Mouse (Mus musculus) midbrain, embryonic 11.5 days (tissue): ENCODE measurements at regions not wholly inside any gene's neighbourhood (a gene's known extent, or its start where the extent isn't known, plus 50 kb on each side); places are given as distances from the start of the nearest gene placed in this dataset.
"Not testable (repeated sequence)": the region's sequence is repeated elsewhere in the genome, so short reads cannot be mapped to it uniquely, and the experiment has no call there.

Source experiments
- ATAC-seq: fragments of 200-750 bp; cut with Nextera tagmentation; 2 replicates; pipeline ENCODE4 v1.8.0; 2017; ENCODE audit warnings: moderate TSS enrichment, moderate library complexity; ENCODE audit not compliant: low FRiP score
- DNase-seq: peaks from one replicate; pipeline ENCODE4 v3.0.0; 2015; ENCODE audit warnings: low spot score; ENCODE audit errors: missing footprints
- H3K27ac ChIP-seq: fragments of 300-500 bp; sonication (generic); 2 replicates; pipeline ENCODE4 v1.5.1; 2014; ENCODE audit warnings: low read depth, low read length
- H3K27me3 ChIP-seq: fragments of 300-500 bp; sonication (generic); 2 replicates; pipeline ENCODE4 v1.6.1; 2014; ENCODE audit warnings: mild to moderate bottlenecking, low read length, moderate library complexity, mixed read lengths; ENCODE audit not compliant: control insufficient read depth, insufficient read depth
- H3K36me3 ChIP-seq: fragments of 300-500 bp; sonication (generic); 2 replicates; pipeline ENCODE4 v1.6.1; 2014; ENCODE audit warnings: mild to moderate bottlenecking, low read length, moderate library complexity, mixed read lengths; ENCODE audit not compliant: control insufficient read depth, insufficient read depth
- H3K4me1 ChIP-seq: fragments of 300-500 bp; sonication (generic); 2 replicates; pipeline ENCODE4 v1.6.1; 2014; ENCODE audit warnings: low read length; ENCODE audit not compliant: control insufficient read depth, insufficient read depth
- H3K4me2 ChIP-seq: fragments of 300-500 bp; sonication (generic); 2 replicates; pipeline ENCODE4 v1.6.1; 2014; ENCODE audit warnings: mild to moderate bottlenecking, moderate library complexity
- H3K4me3 ChIP-seq: fragments of 300-500 bp; sonication (generic); 2 replicates; pipeline ENCODE4 v1.5.1; 2014; ENCODE audit warnings: low read depth, low read length
- H3K9ac ChIP-seq: fragments of 300-500 bp; sonication (generic); 2 replicates; pipeline ENCODE4 v1.6.1; 2014; ENCODE audit warnings: low read length
- H3K9me3 ChIP-seq: fragments of 300-500 bp; sonication (generic); 2 replicates; pipeline ENCODE4 v1.6.1; 2016; ENCODE audit warnings: low read length; ENCODE audit not compliant: control insufficient read depth
- WGBS: fragments of 180-500 bp; shearing (Covaris S2); extraction: QIAGEN DNeasy Blood & Tissue Kit; methylation state at CpG from one replicate; pipeline ENCODE4 v1.1.7; 2014; 5-methylcytosine and 5-hydroxymethylcytosine counted together

DNA sequence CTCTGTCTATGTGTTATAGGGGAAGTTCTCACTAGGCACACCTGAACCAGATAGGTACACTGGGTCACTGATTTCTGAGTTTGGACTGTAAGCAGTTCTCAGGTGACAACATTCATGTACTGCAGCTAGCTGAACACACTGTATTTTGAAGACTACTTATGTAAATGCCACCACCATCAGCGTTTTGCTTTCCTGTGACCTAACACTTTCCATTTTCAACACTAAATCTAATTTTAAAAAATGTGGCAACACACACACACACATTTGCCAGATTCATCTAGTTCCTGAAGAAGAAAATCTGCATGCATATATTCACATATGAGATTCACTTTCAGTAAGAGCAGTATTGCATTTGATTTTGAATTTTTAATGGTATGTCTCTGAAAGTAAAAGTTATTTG is 96.0 kb upstream of the Gnai1 start:
- H3K9me3 ChIP-seq: no peaks in the 10 kb centered on the region
- H3K9ac ChIP-seq: no peak overlapping the region
- ATAC-seq (no peak), DNase-seq (no peak)
- no peak overlapping the region for H3K4me2 ChIP-seq
- no peak overlapping the region for H3K27ac ChIP-seq
- WGBS: 94% methylated on average over 1 of the region's 1 CpGs
- no peaks in the 10 kb centered on the region for H3K27me3 ChIP-seq
- no peaks in the 10 kb centered on the region for H3K4me1 ChIP-seq
- no peak overlapping the region for H3K4me3 ChIP-seq
- H3K36me3 ChIP-seq: no peaks in the 10 kb centered on the region

DNA sequence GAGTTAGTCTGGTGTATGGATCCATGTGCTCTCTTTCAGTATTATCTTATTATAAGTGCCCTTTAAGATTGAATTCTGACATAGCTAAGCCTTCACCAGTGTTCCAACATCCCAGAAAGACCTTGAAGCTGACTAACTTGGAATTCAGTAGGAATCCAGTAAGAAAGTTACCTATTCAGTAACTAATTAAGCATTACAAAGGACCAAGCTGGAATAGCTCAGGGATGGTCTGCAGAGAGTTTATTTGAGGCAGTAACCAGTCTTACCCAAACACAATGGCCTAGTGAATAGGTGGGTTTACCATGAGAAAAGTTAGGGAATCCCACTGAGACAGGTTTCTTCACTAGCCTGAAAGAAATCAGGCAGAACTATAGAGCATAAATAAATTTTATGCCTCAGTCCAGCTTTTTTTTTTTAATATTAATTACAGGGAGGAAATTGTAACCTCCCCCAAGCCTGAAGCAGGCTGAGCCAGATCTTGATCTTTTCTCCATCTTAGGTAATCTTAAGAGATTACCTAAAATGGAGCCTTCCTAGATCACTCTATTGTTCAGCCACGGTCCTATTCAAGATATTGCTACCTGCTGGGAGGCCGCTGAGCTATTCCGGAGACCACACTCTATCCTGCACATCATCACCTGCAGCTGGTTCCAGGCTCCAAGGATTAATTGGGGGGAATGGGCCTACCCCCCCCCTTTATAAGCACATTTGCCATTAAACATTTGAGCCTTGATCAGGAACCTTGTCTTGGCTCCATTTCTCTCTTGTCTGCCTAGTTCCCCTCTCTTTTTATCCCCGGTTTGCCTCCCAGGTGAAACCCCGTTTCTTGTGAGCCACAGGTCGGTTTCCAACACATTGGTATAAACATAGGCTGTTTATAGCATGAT is 93.0 kb upstream of the Gnai1 start:
- not testable (repeated sequence) for H3K27ac ChIP-seq, ATAC-seq, H3K27me3 ChIP-seq, H3K36me3 ChIP-seq, DNase-seq, H3K9me3 ChIP-seq, H3K9ac ChIP-seq, H3K4me3 ChIP-seq, H3K4me1 ChIP-seq, H3K4me2 ChIP-seq
- 65% methylated on average over 6 of the region's 6 CpGs for WGBS

DNA sequence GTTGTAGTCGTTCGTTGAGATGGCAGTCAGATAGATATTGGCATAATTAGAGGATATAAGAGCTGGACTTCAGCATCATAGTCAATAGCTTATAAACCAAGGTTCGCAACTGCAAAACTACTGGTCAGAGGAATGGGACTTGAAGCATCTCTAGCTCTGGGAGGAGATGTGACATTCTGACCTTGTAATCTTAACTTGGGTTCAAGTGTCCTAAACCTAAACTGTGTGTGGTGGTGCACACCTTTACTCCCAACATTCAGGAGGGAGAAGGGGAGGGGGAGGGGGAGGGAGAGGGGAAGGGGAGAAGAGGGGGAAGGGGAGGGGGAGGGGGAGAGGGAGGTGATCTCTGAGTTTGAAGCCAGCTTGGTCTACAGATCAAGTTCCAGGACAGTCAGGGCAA is 89.1 kb upstream of the Gnai1 start:
- Histone ChIP-seq H3K36me3 (no peaks in the 10 kb centered on the region), H3K27me3 (no peaks in the 10 kb centered on the region), H3K9me3 (no peaks in the 10 kb centered on the region), H3K9ac (no peak overlapping the region), H3K4me3 (no peak overlapping the region), H3K4me2 (no peak overlapping the region), H3K4me1 (no peaks in the 10 kb centered on the region), H3K27ac (no peak overlapping the region)
- 87% methylated on average over 3 of the region's 3 CpGs for WGBS
- DNase-seq (no peak), ATAC-seq (no peak)

DNA sequence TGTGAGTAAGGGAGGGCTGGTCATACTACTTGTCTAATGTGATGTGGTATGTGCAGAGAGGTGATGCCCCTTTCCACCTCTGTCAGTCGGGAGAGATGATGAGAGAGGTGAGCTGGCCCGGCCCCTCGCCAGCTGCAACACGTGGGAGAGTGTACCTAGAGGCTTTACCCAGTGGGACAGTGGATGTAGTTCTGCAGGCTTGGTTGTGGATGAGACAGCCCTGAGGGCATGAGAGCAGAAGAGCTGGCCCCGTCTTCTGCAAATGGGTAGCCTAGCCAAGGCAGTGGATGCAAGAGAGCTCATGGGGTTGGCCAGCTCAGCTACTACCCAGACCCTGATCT is 88.1 kb upstream of the Gnai1 start:
- no peaks in the 10 kb centered on the region for H3K9me3 ChIP-seq
- no peak overlapping the region for H3K4me2 ChIP-seq
- DNase-seq (no peak), ATAC-seq (no peak)
- no peaks in the 10 kb centered on the region for H3K27me3 ChIP-seq
- WGBS: 88% methylated on average over 5 of the region's 5 CpGs
- no peaks in the 10 kb centered on the region for H3K4me1 ChIP-seq
- no peak overlapping the region for H3K9ac ChIP-seq
- no peaks in the 10 kb centered on the region for H3K36me3 ChIP-seq
- H3K27ac ChIP-seq: no peak overlapping the region
- H3K4me3 ChIP-seq: no peak overlapping the region

DNA sequence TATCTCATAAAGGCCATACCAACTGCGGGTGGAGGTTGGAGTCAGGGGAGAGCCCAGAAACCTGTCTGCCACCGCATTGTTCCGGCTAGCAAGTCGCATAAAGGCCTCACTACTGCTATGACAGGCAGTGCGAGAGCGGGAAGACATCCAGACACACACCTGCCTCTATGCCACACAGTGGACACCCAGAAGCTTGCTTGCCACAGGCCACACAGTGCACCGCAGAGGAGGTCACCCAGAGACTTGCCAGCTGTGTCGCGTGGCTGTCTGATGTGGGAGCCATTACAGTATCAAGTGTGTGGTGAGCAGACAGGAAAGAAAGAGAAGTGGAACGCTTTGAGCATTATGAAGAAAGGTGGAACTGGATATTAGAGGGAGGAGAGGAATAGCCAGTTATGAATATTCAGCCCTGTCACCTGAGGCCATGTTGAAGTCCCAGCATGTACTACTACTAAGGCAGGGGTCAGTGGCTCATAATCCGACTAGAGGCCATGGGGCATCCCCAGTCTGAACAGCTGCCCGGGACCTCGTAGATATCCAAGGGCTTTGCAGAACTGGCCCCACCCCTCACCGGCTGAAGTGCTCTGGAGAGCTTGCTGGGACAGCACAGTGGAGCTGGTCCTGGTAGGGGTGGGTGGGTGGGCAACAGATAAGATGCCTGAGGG is 87.6 kb upstream of the Gnai1 start:
- Histone ChIP-seq H3K4me1 (no peaks in the 10 kb centered on the region), H3K27me3 (no peaks in the 10 kb centered on the region), H3K4me2 (no peak overlapping the region), H3K27ac (no peak overlapping the region), H3K9ac (no peak overlapping the region), H3K4me3 (no peak overlapping the region), H3K9me3 (no peaks in the 10 kb centered on the region), H3K36me3 (no peaks in the 10 kb centered on the region)
- WGBS: 91% methylated on average over 14 of the region's 14 CpGs
- DNase-seq: no peak
- no peak for ATAC-seq

DNA sequence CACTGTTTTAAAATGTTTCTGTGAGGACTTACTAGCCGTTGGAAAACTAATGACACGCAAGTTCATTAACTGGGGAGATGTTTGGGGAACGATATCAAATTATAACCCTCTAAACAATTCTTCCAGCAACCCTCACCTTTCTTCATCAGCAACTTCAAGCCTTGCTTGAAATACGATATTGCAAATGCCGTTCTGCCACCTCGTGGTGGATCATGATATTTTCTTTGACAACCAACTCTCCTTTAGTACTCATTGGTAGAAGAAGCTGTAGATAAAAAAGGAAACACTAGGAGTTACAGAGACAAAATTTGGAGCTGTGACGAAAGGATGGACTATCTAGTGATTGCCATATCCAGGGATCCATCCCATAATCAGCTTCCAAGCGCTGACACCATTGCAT is 85.8 kb upstream of the Gnai1 start:
- no peak overlapping the region for H3K4me2 ChIP-seq
- no peak overlapping the region for H3K4me3 ChIP-seq
- WGBS: 31% methylated on average over 8 of the region's 8 CpGs
- H3K27me3 ChIP-seq: no peaks in the 10 kb centered on the region
- no peaks in the 10 kb centered on the region for H3K36me3 ChIP-seq
- H3K27ac ChIP-seq: no peak overlapping the region
- ATAC-seq (peak; percentile 80; the same call in 1 of the 2 replicates), DNase-seq (peak; percentile 94)
- no peak overlapping the region for H3K9ac ChIP-seq
- no peaks in the 10 kb centered on the region for H3K9me3 ChIP-seq
- no peaks in the 10 kb centered on the region for H3K4me1 ChIP-seq

DNA sequence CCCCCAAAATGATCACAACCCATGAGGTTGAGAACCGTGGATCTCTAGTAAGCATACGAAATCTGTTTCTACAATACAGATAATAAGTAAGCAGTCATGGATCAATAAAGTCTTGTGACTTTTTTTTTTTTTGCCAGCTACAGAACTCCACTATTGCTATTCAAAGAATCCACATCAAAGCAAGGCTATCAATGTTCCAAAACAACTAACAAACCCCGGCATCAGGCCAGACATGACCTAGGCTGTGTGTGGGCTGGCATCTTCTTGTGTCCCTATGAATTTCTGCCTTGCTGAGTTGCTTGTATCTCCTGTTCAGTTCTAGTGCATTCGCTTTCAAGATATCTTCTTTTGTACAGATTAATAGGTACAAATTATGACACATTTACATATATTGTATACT is 79.8 kb upstream of the Gnai1 start:
- Histone ChIP-seq H3K9ac (no peak overlapping the region), H3K36me3 (no peaks in the 10 kb centered on the region), H3K9me3 (no peaks in the 10 kb centered on the region), H3K4me1 (no peaks in the 10 kb centered on the region), H3K27me3 (no peaks in the 10 kb centered on the region), H3K27ac (no peak overlapping the region), H3K4me2 (no peak overlapping the region), H3K4me3 (no peak overlapping the region)
- DNase-seq: no peak
- 94% methylated on average over 4 of the region's 4 CpGs for WGBS
- no peak for ATAC-seq

DNA sequence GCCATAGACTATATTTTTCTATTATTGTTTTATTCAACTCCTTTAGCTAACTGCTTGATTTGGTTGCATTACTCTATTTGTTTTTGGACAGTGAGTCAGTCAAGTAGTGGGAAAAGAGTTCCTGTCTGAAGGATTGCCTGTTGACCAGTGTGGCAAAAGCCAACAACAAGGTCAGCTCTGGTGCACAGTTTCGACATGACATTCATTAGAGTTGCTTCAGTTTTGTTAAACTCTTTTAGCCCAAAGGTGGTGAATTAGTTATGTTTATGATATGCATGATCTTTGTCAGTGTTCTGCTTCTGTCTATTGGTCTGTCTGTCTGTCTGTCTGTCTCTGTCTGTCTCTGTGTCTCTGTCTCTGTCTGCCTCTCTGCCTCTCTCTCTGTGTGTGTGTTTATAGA is 79.1 kb upstream of the Gnai1 start:
- Histone ChIP-seq H3K4me3 (no peak overlapping the region), H3K9ac (no peak overlapping the region), H3K27ac (no peak overlapping the region), H3K4me1 (no peaks in the 10 kb centered on the region), H3K27me3 (no peaks in the 10 kb centered on the region), H3K4me2 (no peak overlapping the region), H3K36me3 (no peaks in the 10 kb centered on the region), H3K9me3 (no peaks in the 10 kb centered on the region)
- ATAC-seq (no peak), DNase-seq (no peak)
- WGBS: 84% methylated on average over 1 of the region's 1 CpGs

DNA sequence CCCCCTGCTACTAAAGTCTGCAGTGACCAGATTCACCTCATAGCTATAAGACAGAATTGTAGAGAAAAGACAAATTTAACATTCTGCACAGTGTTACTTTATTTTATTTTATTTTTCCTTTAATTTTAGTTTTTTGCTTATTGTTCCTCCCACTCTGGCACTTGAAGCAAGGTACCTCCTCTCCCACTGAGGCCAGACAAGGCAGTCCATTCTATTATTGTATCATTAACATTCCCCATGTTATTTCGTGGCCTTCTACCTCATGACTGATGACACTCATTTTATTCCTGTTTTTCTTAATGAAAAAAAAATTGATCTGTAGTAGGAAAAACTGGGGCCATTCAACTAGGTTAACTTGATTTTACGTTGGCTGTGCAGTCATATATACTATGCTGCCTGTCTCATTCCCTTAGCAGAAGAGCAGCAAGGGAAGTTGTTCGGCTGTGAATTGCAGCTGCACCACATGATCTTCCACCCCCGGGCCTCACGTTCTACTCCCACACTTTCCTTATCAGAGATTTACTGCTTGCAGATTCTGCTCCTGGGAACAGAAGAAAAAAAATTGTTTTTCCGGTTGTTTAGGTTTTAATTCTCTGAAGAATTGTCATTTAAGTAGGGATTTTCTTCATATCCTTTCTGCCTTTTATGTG is 76.1 kb upstream of the Gnai1 start:
- WGBS: 82% methylated on average over 6 of the region's 6 CpGs
- no peaks in the 10 kb centered on the region for H3K9me3 ChIP-seq
- DNase-seq (no peak), ATAC-seq (no peak)
- no peak overlapping the region for H3K4me3 ChIP-seq
- H3K9ac ChIP-seq: no peak overlapping the region
- H3K36me3 ChIP-seq: no peaks in the 10 kb centered on the region
- no peaks in the 10 kb centered on the region for H3K4me1 ChIP-seq
- H3K27me3 ChIP-seq: no peaks in the 10 kb centered on the region
- H3K4me2 ChIP-seq: no peak overlapping the region
- H3K27ac ChIP-seq: no peak overlapping the region
